Mouse (Mus musculus): ENCODE measurements around the gene Stxbp2. TPM values are rescaled to one million over a fixed set of nuclear protein-coding genes. Genes with fewer than 3 reads are reported as not detected.

The Stxbp2 gene
- polyA plus RNA-seq, 1 experiment from 2014 or later = 70.8 TPM

- ATAC-seq (ENCODE audit: low FRiP score, low TSS enrichment) = peak; percentile 72
- no peak overlapping the region for H3K4me3 ChIP-seq (ENCODE audit: low read length)
Measured at GRCm38 (mm10) chr8:3648990-3649389, 18.2 kb downstream of the Stxbp2 start.

GRCm38 (mm10) chr8:3652845-3653244 is 22.1 kb downstream of the Stxbp2 start:
- no peak for ATAC-seq (ENCODE audit: low FRiP score, low TSS enrichment)
- H3K27me3 ChIP-seq (ENCODE audit: control insufficient read depth, insufficient read depth, low read length) = no peaks in the 10 kb centered on the region
- H3K9me3 ChIP-seq (ENCODE audit: control insufficient read depth, low read length) = no peaks in the 10 kb centered on the region
- H3K36me3 ChIP-seq (ENCODE audit: control insufficient read depth, insufficient read depth, low read length) = no peaks in the 10 kb centered on the region
- no peak overlapping the region for H3K4me3 ChIP-seq (ENCODE audit: low read length)
- H3K27ac ChIP-seq (ENCODE audit: low read depth, low read length) = no peak overlapping the region
- H3K4me1 ChIP-seq (ENCODE audit: control insufficient read depth, insufficient read depth, low read length) = peaks cover 6% of the 10 kb centered on the region; the same call in 1 of the 2 replicates
- no peak overlapping the region for H3K9ac ChIP-seq (ENCODE audit: low read depth, low read length)
- H3K4me2 ChIP-seq (replicated peaks; ENCODE audit: low read depth, low read length) = no peak overlapping the region
- WGBS = 70% methylated on average over 3 of the region's 3 CpGs

More at GRCm38 (mm10) chr8:3648990-3649389, 18.2 kb downstream of the Stxbp2 start:
- no peak overlapping the region for H3K27ac ChIP-seq (ENCODE audit: low read depth, low read length)
- H3K36me3 ChIP-seq (ENCODE audit: control insufficient read depth, insufficient read depth, low read length) = no peaks in the 10 kb centered on the region
- H3K4me1 ChIP-seq (ENCODE audit: control insufficient read depth, insufficient read depth, low read length) = 0 out of 2 replicates have a peak, but pooled peaks cover 6% of the 10 kb centered on the region
- H3K9me3 ChIP-seq (ENCODE audit: control insufficient read depth, low read length) = no peaks in the 10 kb centered on the region
- WGBS = 45% methylated on average over 1 of the region's 1 CpGs
- H3K9ac ChIP-seq (ENCODE audit: low read depth, low read length) = no peak overlapping the region
- no peaks in the 10 kb centered on the region for H3K27me3 ChIP-seq (ENCODE audit: control insufficient read depth, insufficient read depth, low read length)
- H3K4me2 ChIP-seq (replicated peaks; ENCODE audit: low read depth, low read length) = no peak overlapping the region

DNA sequence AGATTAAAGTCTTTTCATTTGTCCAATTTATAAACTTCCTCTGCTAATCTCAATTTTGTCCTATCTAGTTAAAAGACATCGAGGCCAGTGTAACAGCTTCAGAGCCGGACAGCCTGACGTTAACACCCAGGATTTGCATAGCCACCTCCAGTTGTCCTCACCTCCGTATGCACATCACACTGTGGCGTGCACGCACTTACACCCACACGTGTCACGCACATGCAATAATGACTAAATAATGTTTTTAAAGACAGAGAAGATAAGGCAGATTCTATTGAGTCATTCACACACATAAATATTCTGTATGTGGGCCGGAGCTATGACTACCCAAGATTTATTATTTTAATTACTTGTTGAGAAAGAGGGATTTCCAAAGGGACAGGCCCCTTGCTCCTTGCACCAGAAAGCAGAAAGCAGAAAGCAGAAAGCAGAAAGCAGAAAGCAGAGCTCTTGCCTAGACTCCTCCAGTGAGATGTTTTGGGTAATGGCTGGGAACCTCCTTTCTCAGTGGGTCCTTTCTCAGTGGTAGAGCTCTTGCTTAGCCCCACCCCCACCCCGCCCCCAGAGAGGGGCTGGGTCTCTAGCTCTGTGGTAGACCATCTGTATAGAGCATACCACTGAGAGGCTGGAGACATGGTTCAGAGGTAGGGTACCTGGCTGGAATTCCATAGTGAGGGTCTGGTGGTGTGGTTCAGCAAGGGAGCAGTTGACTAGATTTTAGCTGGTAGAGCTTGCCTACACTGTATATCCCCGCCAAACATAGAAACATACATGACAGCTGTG is 24.2 kb downstream of the Stxbp2 start:
- no peaks in the 10 kb centered on the region for H3K36me3 ChIP-seq (ENCODE audit: control insufficient read depth, insufficient read depth, low read length)
- ATAC-seq (ENCODE audit: low FRiP score, low TSS enrichment) = no peak
- H3K4me3 ChIP-seq (ENCODE audit: low read length) = no peak overlapping the region
- H3K27me3 ChIP-seq (ENCODE audit: control insufficient read depth, insufficient read depth, low read length) = no peaks in the 10 kb centered on the region
- no peak overlapping the region for H3K27ac ChIP-seq (ENCODE audit: low read depth, low read length)
- no peak overlapping the region for H3K4me2 ChIP-seq (replicated peaks; ENCODE audit: low read depth, low read length)
- no peaks in the 10 kb centered on the region for H3K9me3 ChIP-seq (ENCODE audit: control insufficient read depth, low read length)
- WGBS = 72% methylated on average over 11 of the region's 11 CpGs
- H3K4me1 ChIP-seq (ENCODE audit: control insufficient read depth, insufficient read depth, low read length) = peaks cover 6% of the 10 kb centered on the region; the same call in 1 of the 2 replicates
- H3K9ac ChIP-seq (ENCODE audit: low read depth, low read length) = no peak overlapping the region

GRCm38 (mm10) chr8:3655526-3655925 is 24.8 kb downstream of the Stxbp2 start, which contains the start of gene Retn:
Gene Retn, plus strand, starts transcription at chr8:3655770.
- Histone ChIP-seq H3K27ac (ENCODE audit: low read depth, low read length) (no peak within 1 kb of the TSS), H3K9ac (ENCODE audit: low read depth, low read length) (no peak within 1 kb of the TSS), H3K4me1 (ENCODE audit: control insufficient read depth, insufficient read depth, low read length) (peaks cover 6% of the 10 kb centered on the region; the same call in 1 of the 2 replicates), H3K36me3 (ENCODE audit: control insufficient read depth, insufficient read depth, low read length) (no peaks in the 10 kb centered on the region), H3K27me3 (ENCODE audit: control insufficient read depth, insufficient read depth, low read length) (no peaks in the 10 kb centered on the region), H3K9me3 (ENCODE audit: control insufficient read depth, low read length) (no peaks in the 10 kb centered on the region), H3K4me2 (replicated peaks; ENCODE audit: low read depth, low read length) (no peak within 1 kb of the TSS), H3K4me3 (ENCODE audit: low read length) (no peak within 1 kb of the TSS)
- 78% methylated on average over 3 of the region's 3 CpGs for WGBS
- no peak for ATAC-seq (ENCODE audit: low FRiP score, low TSS enrichment)

GRCm38 (mm10) chr8:3656725-3657381 is 26.1 kb downstream of the Stxbp2 start:
- H3K27me3 ChIP-seq (ENCODE audit: control insufficient read depth, insufficient read depth, low read length) = no peaks in the 10 kb centered on the region
- 13% methylated on average over 7 of the region's 7 CpGs for WGBS
- no peaks in the 10 kb centered on the region for H3K36me3 ChIP-seq (ENCODE audit: control insufficient read depth, insufficient read depth, low read length)
- H3K27ac ChIP-seq (ENCODE audit: low read depth, low read length) = no peak overlapping the region
- no peak overlapping the region for H3K9ac ChIP-seq (ENCODE audit: low read depth, low read length)
- 0 out of 2 replicates have a peak overlapping the region, but pooled peaks have one; percentile 0 for H3K4me2 ChIP-seq (replicated peaks; ENCODE audit: low read depth, low read length)
- H3K4me1 ChIP-seq (ENCODE audit: control insufficient read depth, insufficient read depth, low read length) = peaks cover 6% of the 10 kb centered on the region; the same call in 1 of the 2 replicates
- H3K4me3 ChIP-seq (ENCODE audit: low read length) = no peak overlapping the region
- ATAC-seq (ENCODE audit: low FRiP score, low TSS enrichment) = peak; percentile 82
- H3K9me3 ChIP-seq (ENCODE audit: control insufficient read depth, low read length) = no peaks in the 10 kb centered on the region

- H3K27me3 ChIP-seq (ENCODE audit: control insufficient read depth, insufficient read depth, low read length) = no peaks in the 10 kb centered on the region
- WGBS = 83% methylated on average over 8 of the region's 8 CpGs
- peaks cover 6% of the 10 kb centered on the region; the same call in 1 of the 2 replicates for H3K4me1 ChIP-seq (ENCODE audit: control insufficient read depth, insufficient read depth, low read length)
- H3K36me3 ChIP-seq (ENCODE audit: control insufficient read depth, insufficient read depth, low read length) = no peaks in the 10 kb centered on the region
- no peak overlapping the region for H3K27ac ChIP-seq (ENCODE audit: low read depth, low read length)
- ATAC-seq (ENCODE audit: low FRiP score, low TSS enrichment) = no peak
- no peak overlapping the region for H3K4me2 ChIP-seq (replicated peaks; ENCODE audit: low read depth, low read length)
- no peak overlapping the region for H3K4me3 ChIP-seq (ENCODE audit: low read length)
- H3K9ac ChIP-seq (ENCODE audit: low read depth, low read length) = no peak overlapping the region
- no peaks in the 10 kb centered on the region for H3K9me3 ChIP-seq (ENCODE audit: control insufficient read depth, low read length)
Measured at GRCm38 (mm10) chr8:3660889-3661288, 30.1 kb downstream of the Stxbp2 start.

- Histone ChIP-seq H3K27ac (ENCODE audit: low read depth, low read length) (no peak overlapping the region), H3K36me3 (ENCODE audit: control insufficient read depth, insufficient read depth, low read length) (no peaks in the 10 kb centered on the region), H3K4me3 (ENCODE audit: low read length) (no peak overlapping the region), H3K9me3 (ENCODE audit: control insufficient read depth, low read length) (no peaks in the 10 kb centered on the region), H3K4me2 (replicated peaks; ENCODE audit: low read depth, low read length) (no peak overlapping the region), H3K9ac (ENCODE audit: low read depth, low read length) (no peak overlapping the region), H3K4me1 (ENCODE audit: control insufficient read depth, insufficient read depth, low read length) (no peaks in the 10 kb centered on the region), H3K27me3 (ENCODE audit: control insufficient read depth, insufficient read depth, low read length) (no peaks in the 10 kb centered on the region)
- WGBS = 69% methylated on average over 5 of the region's 5 CpGs
- ATAC-seq (ENCODE audit: low FRiP score, low TSS enrichment) = no peak
Measured at GRCm38 (mm10) chr8:3664405-3664804, 33.6 kb downstream of the Stxbp2 start.

GRCm38 (mm10) chr8:3665507-3665906 is 34.8 kb downstream of the Stxbp2 start, which contains the start of gene Mcemp1:
Gene Mcemp1, plus strand, starts transcription at chr8:3665754.
- H3K4me2 ChIP-seq (replicated peaks; ENCODE audit: low read depth, low read length) = no peak within 1 kb of the TSS
- no peak for ATAC-seq (ENCODE audit: low FRiP score, low TSS enrichment)
- H3K4me1 ChIP-seq (ENCODE audit: control insufficient read depth, insufficient read depth, low read length) = no peaks in the 10 kb centered on the region

DNA sequence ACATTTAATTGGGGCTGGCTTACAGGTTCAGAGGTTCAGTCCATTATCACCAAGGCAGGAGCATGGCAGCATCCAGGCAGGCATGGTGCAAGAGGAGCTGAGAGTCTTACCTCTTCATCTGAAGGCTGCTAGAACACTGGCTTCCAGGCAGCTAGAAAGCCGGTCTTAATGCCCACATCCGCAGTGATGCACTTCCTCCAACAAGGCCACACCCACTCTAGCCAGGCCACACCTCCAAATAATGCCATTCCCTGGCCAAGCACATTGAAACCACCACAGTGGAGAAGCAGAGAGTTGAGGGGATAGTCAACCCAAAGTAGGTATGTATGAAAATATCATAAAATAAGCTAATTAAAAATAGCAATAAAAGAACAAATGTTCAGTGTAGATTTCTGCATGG is 39.6 kb downstream of the Stxbp2 start:
- no peak for ATAC-seq (ENCODE audit: low FRiP score, low TSS enrichment)
- WGBS = 72% methylated on average over 2 of the region's 2 CpGs
- H3K27ac ChIP-seq (ENCODE audit: low read depth, low read length) = no peak overlapping the region
- H3K4me3 ChIP-seq (ENCODE audit: low read length) = no peak overlapping the region
- no peak overlapping the region for H3K4me2 ChIP-seq (replicated peaks; ENCODE audit: low read depth, low read length)
- H3K36me3 ChIP-seq (ENCODE audit: control insufficient read depth, insufficient read depth, low read length) = no peaks in the 10 kb centered on the region
- no peaks in the 10 kb centered on the region for H3K4me1 ChIP-seq (ENCODE audit: control insufficient read depth, insufficient read depth, low read length)
- no peaks in the 10 kb centered on the region for H3K27me3 ChIP-seq (ENCODE audit: control insufficient read depth, insufficient read depth, low read length)
- H3K9ac ChIP-seq (ENCODE audit: low read depth, low read length) = no peak overlapping the region
- H3K9me3 ChIP-seq (ENCODE audit: control insufficient read depth, low read length) = no peaks in the 10 kb centered on the region

More at GRCm38 (mm10) chr8:3665507-3665906, 34.8 kb downstream of the Stxbp2 start, which contains the start of gene Mcemp1:
- Histone ChIP-seq H3K9ac (ENCODE audit: low read depth, low read length) (no peak within 1 kb of the TSS), H3K27ac (ENCODE audit: low read depth, low read length) (no peak within 1 kb of the TSS), H3K9me3 (ENCODE audit: control insufficient read depth, low read length) (no peaks in the 10 kb centered on the region), H3K36me3 (ENCODE audit: control insufficient read depth, insufficient read depth, low read length) (no peaks in the 10 kb centered on the region), H3K4me3 (ENCODE audit: low read length) (no peak within 1 kb of the TSS), H3K27me3 (ENCODE audit: control insufficient read depth, insufficient read depth, low read length) (no peaks in the 10 kb centered on the region)
- 58% methylated on average over 6 of the region's 6 CpGs for WGBS

Data from kidney, embryonic 14.5 days (tissue).